Mouse (Mus musculus) spleen, postnatal 10 days (tissue): ENCODE results near the gene Hrg.
A peak's percentile ranks its signal among the peaks of the same experiment; 100 is the strongest.
"Not testable (repeated sequence)": the region's sequence is repeated elsewhere in the genome, so short reads cannot be mapped to it uniquely, and the experiment has no call there.

Experiments used
- DNase-seq, 2 experiments: peaks; one replicate each; pipeline ENCODE4 v3.0.0; 2021 to 2022; ENCODE audit warnings: low spot score in 2 of 2

Hrg gene

GRCm38 (mm10) chr16:22950840-22951395, at the start of gene Hrg:
Gene Hrg, plus strand, starts transcription at chr16:22951072.
- DNase-seq, result no peak

- no peak for DNase-seq
Measured at GRCm38 (mm10) chr16:22901326-22901725, 49.5 kb upstream of the Hrg start.

GRCm38 (mm10) chr16:22909290-22909689, 41.6 kb upstream of the Hrg start:
- DNase-seq, result no peak

GRCm38 (mm10) chr16:22911986-22912385, 38.9 kb upstream of the Hrg start:
- no peak for DNase-seq

- DNase-seq, result no peak
Measured at GRCm38 (mm10) chr16:22912886-22913285, 38.0 kb upstream of the Hrg start.

GRCm38 (mm10) chr16:22914276-22914675, 36.6 kb upstream of the Hrg start:
- no peak for DNase-seq

- DNase-seq, result no peak
Measured at GRCm38 (mm10) chr16:22918034-22918433, 32.8 kb upstream of the Hrg start, which contains the start of gene Fetub. Gene Fetub, plus strand, starts transcription at chr16:22918334.

GRCm38 (mm10) chr16:22918664-22919312, 32.1 kb upstream of the Hrg start:
- DNase-seq, result no peak

- no peak for DNase-seq
Measured at GRCm38 (mm10) chr16:22919971-22920854, 30.7 kb upstream of the Hrg start.

- no peak for DNase-seq
Measured at GRCm38 (mm10) chr16:22921761-22922160, 29.1 kb upstream of the Hrg start.

- DNase-seq, result no peak
Measured at GRCm38 (mm10) chr16:22922433-22922832, 28.4 kb upstream of the Hrg start.

GRCm38 (mm10) chr16:22929575-22929974, 21.3 kb upstream of the Hrg start:
- DNase-seq, result no peak

GRCm38 (mm10) chr16:22931431-22932200, 19.3 kb upstream of the Hrg start:
- no peak for DNase-seq

- no peak for DNase-seq
Measured at GRCm38 (mm10) chr16:22937631-22938030, 13.2 kb upstream of the Hrg start.

GRCm38 (mm10) chr16:22938541-22938940, 12.3 kb upstream of the Hrg start:
- DNase-seq, result peak in 1 of 2 experiments; percentile 28

GRCm38 (mm10) chr16:22939120-22939695, 11.7 kb upstream of the Hrg start:
- no peak for DNase-seq

GRCm38 (mm10) chr16:22941825-22942476, 8.9 kb upstream of the Hrg start:
- DNase-seq, result not testable (repeated sequence)

GRCm38 (mm10) chr16:22947371-22947770, 3.5 kb upstream of the Hrg start:
- no peak for DNase-seq

- no peak for DNase-seq
Measured at GRCm38 (mm10) chr16:22953069-22953468, 2.2 kb downstream of the Hrg start.

- peak in 1 of 2 experiments; percentile 29 for DNase-seq
Measured at GRCm38 (mm10) chr16:22955397-22956084, 4.7 kb downstream of the Hrg start.
